Mouse (Mus musculus): ENCODE measurements around the gene Pcdh9. TPM values are rescaled to one million over a fixed set of nuclear protein-coding genes. Genes with fewer than 3 reads are reported as not detected.
"Not testable (repeated sequence)": the region's sequence is repeated elsewhere in the genome, so short reads cannot be mapped to it uniquely, and the experiment has no call there.

Pcdh9 gene
- polyA plus RNA-seq, 1 experiment from 2014 or later = 56.2 TPM

DNA sequence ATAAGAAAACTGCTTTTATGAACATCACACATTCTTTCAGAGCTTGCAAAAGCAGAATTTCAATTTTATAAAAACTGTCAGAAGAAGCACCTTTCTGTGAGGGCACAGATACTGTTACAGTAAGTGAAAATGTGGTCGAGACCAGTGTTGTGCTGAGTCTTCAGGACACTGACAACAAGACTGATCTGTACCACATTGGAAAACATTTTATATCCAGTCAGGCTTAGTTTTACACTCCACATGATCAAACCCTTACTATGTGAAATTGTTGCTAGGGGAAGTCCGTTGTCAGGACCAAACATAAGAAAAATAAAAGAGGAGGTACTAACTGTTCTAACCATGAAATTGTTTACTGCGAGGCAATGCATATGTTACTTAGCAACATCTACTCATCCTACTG, 656.1 kb downstream of the Pcdh9 start:
- no peak overlapping the region for H3K4me2 ChIP-seq (replicated peaks)
- no peak overlapping the region for H3K27ac ChIP-seq
- H3K9me3 ChIP-seq = no peaks in the 10 kb centered on the region
- no peaks in the 10 kb centered on the region for H3K4me1 ChIP-seq
- no peak for ATAC-seq (ENCODE audit: low FRiP score, low read depth)
- no peaks in the 10 kb centered on the region for H3K36me3 ChIP-seq
- no peaks in the 10 kb centered on the region for H3K27me3 ChIP-seq
- H3K4me3 ChIP-seq = no peak overlapping the region
- no peak overlapping the region for H3K9ac ChIP-seq
- 76% methylated on average over 3 of the region's 3 CpGs for WGBS

- WGBS = 57% methylated on average over 6 of the region's 6 CpGs
- no peak overlapping the region for H3K4me2 ChIP-seq (replicated peaks)
- H3K9me3 ChIP-seq = no peaks in the 10 kb centered on the region
- H3K27ac ChIP-seq = no peak overlapping the region
- no peak overlapping the region for H3K9ac ChIP-seq
- no peaks in the 10 kb centered on the region for H3K27me3 ChIP-seq
- H3K4me1 ChIP-seq = no peaks in the 10 kb centered on the region
- no peaks in the 10 kb centered on the region for H3K36me3 ChIP-seq
- no peak for ATAC-seq (ENCODE audit: low FRiP score, low read depth)
- H3K4me3 ChIP-seq = no peak overlapping the region
These were observed 656.9 kb downstream of the Pcdh9 start for GRCm38 (mm10) chr14:93233599-93233998.

GRCm38 (mm10) chr14:93214846-93215245, 675.6 kb downstream of the Pcdh9 start:
- not testable (repeated sequence) for H3K27ac ChIP-seq; H3K9me3 ChIP-seq; H3K4me3 ChIP-seq; H3K27me3 ChIP-seq; ATAC-seq (ENCODE audit: low FRiP score, low read depth); H3K36me3 ChIP-seq; H3K4me2 ChIP-seq (replicated peaks); H3K9ac ChIP-seq; H3K4me1 ChIP-seq
- WGBS = 89% methylated on average over 10 of the region's 15 CpGs

DNA sequence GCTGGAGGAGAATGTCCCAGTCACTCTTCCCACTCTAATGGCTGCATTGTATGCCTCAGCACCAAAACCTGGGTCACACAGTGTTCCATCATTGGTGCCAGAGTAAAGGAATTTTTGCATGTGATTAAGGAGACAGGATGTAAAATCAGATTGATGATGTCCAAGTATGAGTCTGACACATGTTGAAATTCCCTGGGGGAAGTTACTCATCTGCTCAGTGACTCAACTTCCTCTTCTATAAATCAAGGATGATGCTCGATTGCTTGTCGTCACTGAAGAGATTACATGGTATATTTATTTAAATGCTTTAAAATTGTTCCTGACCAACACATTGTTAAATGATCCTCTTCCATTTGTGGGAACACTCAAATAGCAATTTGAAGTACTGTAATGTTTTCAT, 690.7 kb downstream of the Pcdh9 start:
- no peak overlapping the region for H3K4me3 ChIP-seq
- ATAC-seq (ENCODE audit: low FRiP score, low read depth) = no peak
- WGBS = 67% methylated on average over 2 of the region's 2 CpGs

DNA sequence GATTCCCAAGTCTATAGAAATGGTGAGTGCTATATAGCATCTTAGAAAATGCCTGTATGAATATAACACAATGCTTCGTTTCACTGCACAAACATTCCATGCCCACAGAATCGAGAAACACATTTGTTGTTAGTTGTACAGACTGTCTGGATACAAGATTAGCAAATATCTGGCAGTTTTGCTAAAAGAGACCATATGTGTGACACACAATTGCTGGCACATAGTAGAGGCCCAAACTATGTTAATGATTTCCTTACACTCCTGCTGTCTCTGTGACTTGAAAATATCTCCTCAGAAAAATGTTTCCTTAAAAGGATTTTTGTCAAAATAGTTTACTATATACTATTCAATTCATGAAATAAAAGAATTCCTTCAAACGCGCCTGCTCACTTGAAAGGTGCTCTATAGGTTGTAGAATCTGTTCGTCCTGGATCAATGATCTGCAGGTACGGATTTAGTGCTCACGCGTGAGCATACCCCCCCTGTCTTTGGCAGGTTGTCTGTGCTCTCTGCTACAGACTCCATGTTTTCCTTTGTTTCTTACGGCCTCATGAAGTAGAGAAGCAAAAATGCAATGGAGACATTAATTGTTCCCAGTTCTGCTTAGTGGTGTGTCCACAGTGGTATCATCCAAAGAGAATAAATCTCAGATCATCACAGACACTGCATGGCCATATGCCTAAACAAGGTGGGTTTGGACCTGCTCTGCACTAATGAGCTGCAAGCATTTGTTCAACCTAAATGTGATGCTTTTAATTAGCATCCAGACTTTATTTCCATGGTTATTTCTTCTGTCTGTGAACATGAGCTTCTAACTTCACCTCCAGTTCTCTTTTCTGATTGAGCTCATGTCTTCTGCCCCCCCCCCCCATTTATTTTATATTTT, 707.6 kb downstream of the Pcdh9 start:
- ATAC-seq (ENCODE audit: low FRiP score, low read depth) = no peak
- WGBS = 70% methylated on average over 9 of the region's 9 CpGs

More for the DNA sequence above, 690.7 kb downstream of the Pcdh9 start:
- Histone ChIP-seq H3K27me3 (no peaks in the 10 kb centered on the region), H3K9me3 (no peaks in the 10 kb centered on the region), H3K36me3 (no peaks in the 10 kb centered on the region), H3K4me1 (no peaks in the 10 kb centered on the region), H3K27ac (no peak overlapping the region), H3K9ac (no peak overlapping the region), H3K4me2 (replicated peaks) (no peak overlapping the region)

GRCm38 (mm10) chr14:93169201-93169600, 721.3 kb downstream of the Pcdh9 start:
- H3K4me2 ChIP-seq (replicated peaks) = no peak overlapping the region
- H3K4me1 ChIP-seq = no peaks in the 10 kb centered on the region
- ATAC-seq (ENCODE audit: low FRiP score, low read depth) = no peak
- no peaks in the 10 kb centered on the region for H3K36me3 ChIP-seq
- H3K9ac ChIP-seq = no peak overlapping the region
- H3K27me3 ChIP-seq = no peaks in the 10 kb centered on the region
- no peak overlapping the region for H3K27ac ChIP-seq
- no peak overlapping the region for H3K4me3 ChIP-seq
- H3K9me3 ChIP-seq = no peaks in the 10 kb centered on the region

More for the DNA sequence above, 707.6 kb downstream of the Pcdh9 start:
- Histone ChIP-seq H3K27ac (no peak overlapping the region), H3K4me3 (no peak overlapping the region), H3K9ac (no peak overlapping the region), H3K4me1 (no peaks in the 10 kb centered on the region), H3K27me3 (no peaks in the 10 kb centered on the region), H3K9me3 (no peaks in the 10 kb centered on the region), H3K36me3 (no peaks in the 10 kb centered on the region), H3K4me2 (replicated peaks) (no peak overlapping the region)

DNA sequence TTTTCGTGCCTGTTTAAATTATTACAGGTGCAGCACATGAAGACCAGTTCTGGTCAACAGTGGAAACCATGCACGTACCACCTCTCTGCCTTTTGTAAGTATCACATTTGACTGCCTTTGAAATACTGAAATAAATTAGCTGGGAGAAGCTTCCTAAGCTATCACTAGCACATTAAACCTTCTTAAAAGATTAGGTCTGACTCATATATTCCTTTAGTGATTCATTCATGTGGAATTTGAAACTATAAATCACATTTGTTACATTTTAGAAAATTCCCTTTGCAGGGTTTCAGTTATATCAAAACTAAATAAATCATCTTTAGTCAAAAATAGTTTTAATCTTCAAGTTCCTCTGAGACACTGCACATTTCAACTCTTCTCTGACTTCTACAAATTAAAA, 722.1 kb downstream of the Pcdh9 start:
- Histone ChIP-seq H3K4me1 (no peaks in the 10 kb centered on the region), H3K4me3 (no peak overlapping the region), H3K4me2 (replicated peaks) (no peak overlapping the region), H3K27ac (no peak overlapping the region), H3K27me3 (no peaks in the 10 kb centered on the region), H3K9me3 (no peaks in the 10 kb centered on the region), H3K9ac (no peak overlapping the region), H3K36me3 (no peaks in the 10 kb centered on the region)
- 39% methylated on average over 2 of the region's 2 CpGs for WGBS
- no peak for ATAC-seq (ENCODE audit: low FRiP score, low read depth)

- no peak overlapping the region for H3K27ac ChIP-seq
- no peak overlapping the region for H3K9ac ChIP-seq
- H3K4me1 ChIP-seq = no peaks in the 10 kb centered on the region
- ATAC-seq (ENCODE audit: low FRiP score, low read depth) = no peak
- no peaks in the 10 kb centered on the region for H3K27me3 ChIP-seq
- WGBS = 84% methylated on average over 6 of the region's 6 CpGs
- H3K4me3 ChIP-seq = no peak overlapping the region
- no peaks in the 10 kb centered on the region for H3K9me3 ChIP-seq
- H3K4me2 ChIP-seq (replicated peaks) = no peak overlapping the region
- H3K36me3 ChIP-seq = no peaks in the 10 kb centered on the region
These were observed 747.1 kb downstream of the Pcdh9 start for GRCm38 (mm10) chr14:93143414-93143813.

DNA sequence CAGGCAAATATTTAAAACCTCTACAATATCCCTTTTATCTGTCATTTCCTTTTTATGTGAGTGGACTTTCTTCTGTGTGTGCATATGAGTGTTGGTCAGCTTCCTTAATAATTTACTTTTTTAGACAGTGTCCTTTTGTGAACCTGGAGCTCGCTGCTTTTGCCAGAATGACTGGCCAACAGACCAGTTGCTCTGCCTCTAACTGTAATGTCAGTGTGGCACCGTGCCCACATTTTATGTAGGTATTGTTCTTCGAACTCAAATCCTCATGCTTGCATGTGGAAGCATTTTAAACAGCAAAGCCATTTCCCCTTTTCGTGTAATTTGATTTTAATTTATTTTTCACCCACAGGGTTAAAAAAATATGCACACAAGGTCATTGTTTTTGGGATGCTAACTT, 748.4 kb downstream of the Pcdh9 start:
- WGBS = 79% methylated on average over 4 of the region's 4 CpGs
- Histone ChIP-seq H3K36me3 (no peaks in the 10 kb centered on the region), H3K4me2 (replicated peaks) (no peak overlapping the region), H3K9me3 (no peaks in the 10 kb centered on the region), H3K4me3 (no peak overlapping the region), H3K27me3 (no peaks in the 10 kb centered on the region), H3K27ac (no peak overlapping the region), H3K4me1 (no peaks in the 10 kb centered on the region), H3K9ac (no peak overlapping the region)
- ATAC-seq (ENCODE audit: low FRiP score, low read depth) = no peak

- no peak overlapping the region for H3K4me3 ChIP-seq
- no peaks in the 10 kb centered on the region for H3K36me3 ChIP-seq
- H3K4me2 ChIP-seq (replicated peaks) = no peak overlapping the region
- ATAC-seq (ENCODE audit: low FRiP score, low read depth) = no peak
- no peak overlapping the region for H3K27ac ChIP-seq
- H3K9ac ChIP-seq = no peak overlapping the region
- H3K9me3 ChIP-seq = no peaks in the 10 kb centered on the region
- no peaks in the 10 kb centered on the region for H3K27me3 ChIP-seq
- no peaks in the 10 kb centered on the region for H3K4me1 ChIP-seq
- WGBS = 85% methylated on average over 3 of the region's 3 CpGs
These were observed 763.5 kb downstream of the Pcdh9 start for GRCm38 (mm10) chr14:93126993-93127392.

DNA sequence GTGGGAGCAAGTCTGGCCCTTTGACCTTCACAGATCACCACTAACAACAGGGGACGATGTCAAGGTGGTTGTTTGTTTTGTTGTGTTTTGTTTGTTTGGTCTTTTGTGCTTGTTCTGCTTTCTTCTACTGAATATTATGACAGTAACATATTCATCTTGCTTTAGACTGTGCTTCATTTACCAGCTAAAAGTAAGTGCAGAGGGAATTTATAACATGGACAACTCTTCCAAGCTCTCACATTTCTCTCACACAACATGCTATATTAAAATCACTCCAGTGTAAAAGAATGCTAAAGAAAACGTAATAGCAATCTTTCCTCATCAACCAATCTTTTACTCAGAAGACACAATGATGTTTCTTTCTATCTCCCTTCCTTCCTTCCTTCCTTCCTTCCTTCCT, 787.7 kb downstream of the Pcdh9 start:
- WGBS = 59% methylated on average over 2 of the region's 2 CpGs
- Histone ChIP-seq H3K9me3 (no peaks in the 10 kb centered on the region), H3K4me3 (no peak overlapping the region), H3K27ac (no peak overlapping the region), H3K36me3 (no peaks in the 10 kb centered on the region), H3K4me2 (replicated peaks) (no peak overlapping the region), H3K4me1 (no peaks in the 10 kb centered on the region), H3K27me3 (no peaks in the 10 kb centered on the region), H3K9ac (no peak overlapping the region)
- no peak for ATAC-seq (ENCODE audit: low FRiP score, low read depth)

DNA sequence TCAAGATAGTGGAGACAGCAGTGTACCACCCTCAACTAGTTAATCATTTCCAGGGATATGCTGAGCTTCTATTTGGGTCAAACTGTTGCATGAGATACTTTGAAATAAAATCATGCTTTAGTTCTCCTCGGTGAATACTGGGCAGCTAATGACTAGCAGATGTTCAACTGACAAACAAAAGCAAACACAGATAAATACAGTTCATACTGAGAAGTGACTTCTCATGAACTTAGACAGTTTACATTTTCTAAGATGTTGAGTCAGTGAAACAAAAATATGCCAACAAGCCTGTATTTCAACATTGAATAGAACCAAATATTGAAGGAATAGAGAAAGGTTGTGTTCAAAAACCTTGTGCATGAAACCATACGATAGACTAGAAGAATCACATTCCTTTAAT, 795.4 kb downstream of the Pcdh9 start:
- 40% methylated on average over 2 of the region's 2 CpGs for WGBS
- Histone ChIP-seq H3K27me3 (no peaks in the 10 kb centered on the region), H3K9ac (no peak overlapping the region), H3K4me3 (no peak overlapping the region), H3K27ac (no peak overlapping the region), H3K4me1 (no peaks in the 10 kb centered on the region), H3K9me3 (no peaks in the 10 kb centered on the region), H3K36me3 (no peaks in the 10 kb centered on the region), H3K4me2 (replicated peaks) (no peak overlapping the region)
- no peak for ATAC-seq (ENCODE audit: low FRiP score, low read depth)

DNA sequence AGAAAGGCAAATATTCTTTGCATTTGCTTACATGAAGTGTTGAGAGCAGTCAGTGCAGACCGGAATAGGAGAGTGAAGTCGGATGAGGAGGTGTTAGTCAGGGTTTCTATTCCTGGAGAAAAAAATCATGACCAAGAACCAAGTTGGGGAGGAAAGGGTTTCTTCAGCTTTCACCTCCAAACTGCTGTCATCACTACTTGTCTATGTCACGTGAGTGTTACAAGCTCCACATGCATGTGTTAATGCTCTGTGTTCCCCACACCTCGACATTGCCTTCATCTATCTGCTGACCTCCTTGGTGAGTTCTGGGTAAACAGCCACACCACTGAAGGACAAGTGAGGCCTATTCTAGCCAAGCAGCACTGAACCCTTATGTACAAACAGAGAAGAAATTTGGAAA, 797.7 kb downstream of the Pcdh9 start:
- Histone ChIP-seq H3K9ac (no peak overlapping the region), H3K9me3 (no peaks in the 10 kb centered on the region), H3K36me3 (no peaks in the 10 kb centered on the region), H3K4me3 (no peak overlapping the region), H3K4me2 (replicated peaks) (no peak overlapping the region), H3K4me1 (no peaks in the 10 kb centered on the region), H3K27ac (no peak overlapping the region), H3K27me3 (no peaks in the 10 kb centered on the region)
- WGBS = 70% methylated on average over 4 of the region's 4 CpGs
- ATAC-seq (ENCODE audit: low FRiP score, low read depth) = no peak; the same call in 1 of the 2 replicates

All from limb, embryonic 13.5 days (tissue).